Mouse (Mus musculus) inflammation-experienced regulatory T-cells, adult 16 weeks (primary cell): ENCODE measurements around the gene Mlana. TPM values are rescaled to one million over a fixed set of nuclear protein-coding genes. Genes with fewer than 3 reads are reported as not detected.

Experiments used
- polyA plus RNA-seq: library from polyadenylated mRNA; unstranded; fragments of 100-300 nt; shearing (Covaris generic); gene quantifications from one replicate; pipeline ENCODE4 v1.2.1, GENCODE M21; 2017

The Mlana gene
- not detected for polyA plus RNA-seq

DNA sequence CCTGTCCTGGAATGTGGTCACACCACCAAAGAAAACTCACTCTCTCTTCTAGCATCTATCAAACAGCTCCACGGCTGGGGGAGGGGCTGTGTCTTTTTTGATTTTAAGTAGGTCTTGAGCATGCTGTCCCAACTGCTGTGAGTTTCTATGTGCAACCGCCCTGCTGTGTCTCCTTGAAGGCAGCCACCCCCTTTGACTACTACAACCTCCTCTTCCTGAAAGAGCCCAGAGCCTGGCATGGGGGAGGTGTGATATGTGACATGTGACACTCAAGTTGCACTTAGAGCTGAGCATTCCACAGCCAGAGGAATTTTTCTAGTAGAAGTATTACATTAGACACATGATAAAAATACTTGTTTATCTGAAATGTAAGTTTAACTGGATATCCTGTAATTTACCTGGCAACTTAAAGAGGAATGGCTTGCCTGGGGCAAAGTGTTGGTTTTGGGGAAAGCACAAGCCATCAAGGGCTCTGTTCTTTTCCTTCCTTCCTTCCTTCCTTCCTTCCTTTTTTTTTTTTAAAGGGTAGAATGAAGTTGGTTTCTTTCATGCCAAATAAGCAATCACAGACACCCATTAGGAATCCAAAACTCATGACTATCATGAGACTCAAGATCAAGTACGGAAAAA, at the start of gene Mlana:
Mlana (plus strand) TSS at position 580 of the 630 bp plus-strand sequence.

Other genes with a start within 250 kb of the Mlana start
- gene Ric1, start 175.5 kb upstream of the Mlana start, polyA plus RNA-seq = 1.9 TPM
- gene Ermp1, start 49.4 kb upstream of the Mlana start, polyA plus RNA-seq = 17.3 TPM
- gene 9930021J03Rik, start 108.2 kb downstream of the Mlana start, polyA plus RNA-seq = 5.6 TPM
- gene Ranbp6, start 115.2 kb downstream of the Mlana start, polyA plus RNA-seq = 16.1 TPM
- gene Il33, start 227.3 kb downstream of the Mlana start, polyA plus RNA-seq = not detected